Mouse (Mus musculus): ENCODE data around the gene Ccdc51. TPM values are rescaled to one million over a fixed set of nuclear protein-coding genes. Genes with fewer than 3 reads are reported as not detected.

The Ccdc51 gene
- polyA plus RNA-seq, 1 experiment from 2014 or later = 17.5 TPM

Other genes with a start within 250 kb of the Ccdc51 start
- gene Slc26a6, start 229.2 kb upstream of the Ccdc51 start, polyA plus RNA-seq (2015; fragmentation: Nextera tagmentation; extraction: Ambion mirVana) = 11.5 and 13.8 TPM in 2 replicates
- not detected in 2 replicates for gene Tmem89, start 167.9 kb upstream of the Ccdc51 start, polyA plus RNA-seq (2015; fragmentation: Nextera tagmentation; extraction: Ambion mirVana)
- 389 and 410 TPM in 2 replicates for gene Uqcrc1, start 145.9 kb upstream of the Ccdc51 start, polyA plus RNA-seq (2015; fragmentation: Nextera tagmentation; extraction: Ambion mirVana)
- 1.5 and 2.0 TPM in 2 replicates for gene Col7a1, start 128.9 kb upstream of the Ccdc51 start, polyA plus RNA-seq (2015; fragmentation: Nextera tagmentation; extraction: Ambion mirVana)
- not detected in 2 replicates for gene Ucn2, start 96.5 kb upstream of the Ccdc51 start, polyA plus RNA-seq (2015; fragmentation: Nextera tagmentation; extraction: Ambion mirVana)
- gene Pfkfb4, start 90.7 kb upstream of the Ccdc51 start, polyA plus RNA-seq (2015; fragmentation: Nextera tagmentation; extraction: Ambion mirVana) = 27.0 and 34.0 TPM in 2 replicates
- gene Shisa5, start 43.9 kb upstream of the Ccdc51 start, polyA plus RNA-seq (2015; fragmentation: Nextera tagmentation; extraction: Ambion mirVana) = 52.4 and 52.7 TPM in 2 replicates
- 16.1 and 17.9 TPM in 2 replicates for gene Trex1, start 22.8 kb upstream of the Ccdc51 start, polyA plus RNA-seq (2015; fragmentation: Nextera tagmentation; extraction: Ambion mirVana)
- 36.0 and 38.3 TPM in 2 replicates for gene Atrip, start 8.4 kb upstream of the Ccdc51 start, polyA plus RNA-seq (2015; fragmentation: Nextera tagmentation; extraction: Ambion mirVana)
- gene Tma7, start 94 bp downstream of the Ccdc51 start, polyA plus RNA-seq (2015; fragmentation: Nextera tagmentation; extraction: Ambion mirVana) = 505 and 526 TPM in 2 replicates
- gene Plxnb1, start 12.9 kb downstream of the Ccdc51 start, polyA plus RNA-seq (2015; fragmentation: Nextera tagmentation; extraction: Ambion mirVana) = 18.6 and 22.1 TPM in 2 replicates
- gene Fbxw21, start 79.5 kb downstream of the Ccdc51 start, polyA plus RNA-seq (2015; fragmentation: Nextera tagmentation; extraction: Ambion mirVana) = not detected in 2 replicates
- gene Fbxw13, start 113.5 kb downstream of the Ccdc51 start, polyA plus RNA-seq (2015; fragmentation: Nextera tagmentation; extraction: Ambion mirVana) = 0.27 TPM in 1 of 2 replicates, not detected in the other
- not detected in 2 replicates for gene Fbxw20, start 152.3 kb downstream of the Ccdc51 start, polyA plus RNA-seq (2015; fragmentation: Nextera tagmentation; extraction: Ambion mirVana)
- not detected in 2 replicates for gene Fbxw14, start 205.2 kb downstream of the Ccdc51 start, polyA plus RNA-seq (2015; fragmentation: Nextera tagmentation; extraction: Ambion mirVana)